Mouse (Mus musculus) spleen, postnatal 4 days (tissue): ENCODE measurements around the gene Col12a1.
"Not testable (repeated sequence)": the region's sequence is repeated elsewhere in the genome, so short reads cannot be mapped to it uniquely, and the experiment has no call there.

ENCODE experiments used
- DNase-seq, 2 experiments: peaks; one replicate each; pipeline ENCODE4 v3.0.0; 2022; ENCODE audit warnings: low spot score in 2 of 2

The Col12a1 gene

DNA sequence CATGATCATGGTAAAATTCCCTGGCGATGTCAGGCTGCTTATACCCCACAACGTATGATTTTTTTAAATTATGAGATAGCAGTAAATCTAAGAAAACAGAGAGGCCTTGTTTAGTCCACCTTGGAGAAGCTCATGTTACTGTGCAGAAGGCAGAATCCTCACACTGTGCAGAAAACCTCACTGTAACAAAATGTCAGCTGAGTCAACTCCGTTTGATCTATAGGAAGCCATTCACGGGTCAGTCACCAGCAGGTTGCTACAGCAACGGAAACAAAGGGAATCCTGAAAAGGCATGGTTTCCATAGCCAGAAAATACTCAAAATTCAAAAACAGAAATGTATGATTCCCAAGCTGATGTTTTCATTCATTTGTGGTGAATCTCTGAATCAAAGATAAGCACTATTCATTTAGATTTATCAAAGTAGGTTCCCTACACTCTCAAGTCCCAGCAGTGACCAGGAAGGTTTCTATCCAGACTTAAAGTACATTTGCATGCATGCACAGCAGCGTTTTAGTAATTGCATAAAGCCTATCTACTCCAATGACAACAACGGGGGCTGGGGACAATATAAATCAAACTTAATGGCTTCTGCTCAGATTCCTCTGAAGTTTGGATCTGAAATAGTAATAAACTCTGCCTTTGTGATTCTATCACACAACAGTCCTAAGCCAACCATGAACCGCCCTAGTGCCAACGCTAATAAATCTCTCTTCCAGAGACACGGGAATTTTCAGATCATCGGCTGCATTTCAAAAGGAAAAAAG lies 28.7 kb downstream of the Col12a1 start:
- DNase-seq = no peak

DNA sequence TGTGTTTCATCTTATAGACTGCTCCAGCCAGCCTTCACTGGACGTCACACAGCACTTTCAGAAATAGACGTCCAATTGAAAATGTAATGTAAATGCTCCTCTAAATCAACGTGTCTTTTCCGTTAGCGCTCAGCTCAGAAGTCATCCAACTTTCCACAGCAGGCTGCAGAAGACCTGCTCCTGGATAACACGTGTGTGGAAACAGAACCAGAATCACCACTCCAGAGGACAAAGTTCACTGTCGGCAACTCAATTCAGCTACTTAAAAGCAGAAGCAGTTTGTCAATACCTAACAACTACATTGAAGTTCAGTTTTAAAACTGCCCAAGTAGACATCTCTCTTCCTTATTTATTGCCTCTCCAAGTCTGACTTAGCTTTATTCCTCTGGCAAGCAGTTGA lies 29.3 kb downstream of the Col12a1 start:
- no peak for DNase-seq

DNA sequence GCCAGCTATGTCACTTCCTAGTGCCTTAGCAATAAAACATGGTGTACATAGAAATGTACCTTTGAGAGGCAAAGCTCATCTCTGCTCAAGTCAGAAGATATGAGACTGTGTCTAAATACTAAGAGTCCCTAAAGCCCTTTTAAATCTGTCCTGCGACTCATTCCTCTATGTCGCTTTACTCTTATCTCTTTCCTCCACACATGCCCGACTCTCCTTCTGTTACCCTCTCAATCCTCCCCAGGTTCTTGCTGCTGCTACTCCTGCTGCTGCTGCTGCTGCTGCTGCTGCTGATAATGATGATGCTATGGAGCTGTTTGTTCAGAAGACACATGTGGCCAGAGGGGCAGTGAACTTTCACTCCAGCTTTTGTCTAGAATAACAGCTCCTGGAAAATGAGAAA lies 31.4 kb downstream of the Col12a1 start:
- DNase-seq = no peak

DNA sequence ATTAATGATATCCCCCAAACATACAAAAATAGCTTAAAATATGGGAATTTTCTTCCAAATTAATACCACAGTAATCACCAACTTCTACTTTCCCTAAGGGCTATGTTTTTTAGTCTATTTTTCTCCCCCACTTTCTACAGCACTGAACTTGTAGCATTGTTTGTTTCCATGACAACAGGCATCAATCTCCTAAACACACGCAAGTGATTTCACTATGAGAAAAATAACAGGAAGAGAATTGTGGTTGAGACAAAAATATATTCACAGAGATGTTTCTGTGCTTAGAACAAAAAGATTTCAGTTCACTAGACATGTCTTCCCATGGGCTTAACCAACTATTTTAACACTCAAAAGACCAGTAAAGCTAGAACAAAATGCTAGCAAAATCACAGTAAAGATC lies 32.6 kb downstream of the Col12a1 start:
- DNase-seq = no peak

DNA sequence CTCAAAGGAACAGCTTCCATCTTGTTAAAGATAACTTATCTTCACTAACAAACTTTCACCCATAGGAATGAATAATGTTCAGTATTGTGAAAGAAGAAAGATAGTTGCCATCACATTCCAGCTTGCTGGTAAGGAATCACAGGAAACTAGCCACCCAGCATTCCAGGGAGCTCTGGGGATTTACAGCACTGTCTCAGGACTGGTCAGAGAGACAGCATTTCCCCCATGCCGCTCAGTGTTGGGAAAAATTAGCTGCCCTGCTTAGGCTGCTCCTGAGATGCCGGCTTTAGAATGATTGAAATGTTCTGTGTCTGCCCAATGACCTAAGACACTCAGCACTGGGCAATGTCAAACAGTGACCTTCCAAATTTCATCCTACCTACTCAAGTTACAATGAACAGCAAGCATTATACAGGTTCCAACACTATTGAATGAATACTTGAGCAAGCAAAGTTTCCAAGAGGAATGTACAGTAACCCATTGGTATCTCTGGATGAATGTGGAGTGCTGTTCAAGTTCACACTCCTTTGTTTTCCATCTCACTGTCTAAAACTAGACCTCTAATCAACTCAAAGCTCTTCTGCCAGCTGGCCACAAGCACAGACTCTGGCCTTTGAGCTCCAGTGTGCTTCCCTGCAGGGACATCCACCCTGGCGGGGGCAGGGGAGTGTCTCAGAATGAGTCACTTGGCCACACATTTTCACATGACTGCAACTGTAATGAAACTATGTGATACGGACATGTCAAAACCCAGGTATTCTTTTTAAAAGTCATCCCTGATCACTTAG lies 38.0 kb downstream of the Col12a1 start:
- no peak for DNase-seq

DNA sequence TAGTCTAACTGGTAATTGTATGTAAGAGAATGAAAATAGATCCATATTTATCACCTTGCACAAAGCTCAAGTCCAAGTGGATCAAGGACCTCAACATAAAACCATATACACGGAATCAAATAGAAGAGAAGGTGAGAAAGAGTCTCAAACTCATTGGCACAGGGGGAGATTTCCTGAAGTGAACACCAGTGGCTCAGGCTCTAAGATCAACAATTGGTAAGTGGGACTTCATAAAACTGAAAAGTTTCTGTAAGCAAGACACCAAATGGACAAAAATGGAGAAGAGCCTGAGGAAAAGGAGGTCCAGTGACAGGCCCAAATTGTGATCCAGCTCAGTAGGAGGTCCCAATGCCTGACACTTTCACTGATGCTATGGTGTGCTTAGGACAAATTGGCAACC lies 49.8 kb downstream of the Col12a1 start:
- not testable (repeated sequence) for DNase-seq

GRCm38 (mm10) chr9:79653327-79654150 lies 65.1 kb downstream of the Col12a1 start:
- DNase-seq = no peak

DNA sequence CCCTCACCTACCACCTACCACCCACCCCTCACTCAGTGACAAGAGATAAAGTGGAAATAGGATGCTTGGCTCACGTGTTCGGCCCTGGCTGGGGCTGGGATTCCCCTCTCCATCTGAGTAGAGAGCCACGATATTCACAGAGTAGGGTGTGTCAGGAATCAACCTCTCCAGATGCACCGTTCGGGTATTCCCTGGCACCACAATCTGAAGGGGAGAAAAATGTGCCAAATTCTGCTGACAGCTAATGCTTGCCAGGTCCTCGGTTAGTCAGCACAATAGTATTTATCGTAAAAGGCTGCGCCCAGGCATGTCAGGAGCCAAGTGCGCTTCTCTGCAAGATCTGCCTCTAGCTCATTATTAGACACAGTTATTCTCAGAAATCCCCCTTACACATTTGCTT lies 70.0 kb downstream of the Col12a1 start:
- DNase-seq = no peak

DNA sequence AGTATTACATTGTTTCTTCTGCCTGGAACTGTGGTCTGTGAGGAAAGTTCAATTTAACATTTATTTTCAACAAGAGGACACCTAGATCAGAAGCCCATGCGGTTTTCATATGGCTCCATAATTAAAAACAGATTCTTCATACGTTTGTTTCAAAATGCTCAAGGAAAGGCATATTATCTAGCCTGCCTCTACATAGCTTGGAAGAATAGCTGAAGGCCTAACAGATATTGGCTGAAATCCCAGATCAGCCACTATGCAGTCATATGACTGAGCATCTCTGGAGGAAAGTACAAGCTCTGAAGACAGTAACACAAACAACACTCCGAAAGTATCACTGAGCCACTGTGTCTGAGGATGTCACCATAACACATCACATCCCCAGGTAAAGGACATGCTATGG lies 72.9 kb downstream of the Col12a1 start:
- DNase-seq = no peak

- no peak for DNase-seq
Observed at GRCm38 (mm10) chr9:79639430-79640090, 79.1 kb downstream of the Col12a1 start.

DNA sequence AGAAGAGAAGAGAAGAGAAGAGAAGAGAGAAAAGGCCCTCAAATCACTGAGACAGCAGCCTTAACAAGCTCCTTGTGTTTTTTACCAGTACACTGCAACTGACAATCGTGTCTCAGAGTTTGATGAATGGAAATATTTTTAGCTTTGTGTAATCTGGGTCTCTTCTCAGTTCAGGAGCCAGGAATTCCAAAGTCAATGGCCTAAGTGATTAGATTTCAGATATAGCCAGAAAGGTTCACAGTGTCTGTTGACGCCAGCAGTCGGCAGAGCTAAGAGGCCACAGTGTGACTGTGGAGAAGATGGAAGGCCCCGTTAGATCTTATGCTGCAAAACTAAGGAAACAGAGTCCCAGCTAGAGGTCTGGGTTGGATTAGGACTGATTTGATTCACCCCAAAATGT lies 80.8 kb downstream of the Col12a1 start:
- DNase-seq = no peak

- no peak for DNase-seq
Observed at GRCm38 (mm10) chr9:79634076-79634475, 84.6 kb downstream of the Col12a1 start.

DNA sequence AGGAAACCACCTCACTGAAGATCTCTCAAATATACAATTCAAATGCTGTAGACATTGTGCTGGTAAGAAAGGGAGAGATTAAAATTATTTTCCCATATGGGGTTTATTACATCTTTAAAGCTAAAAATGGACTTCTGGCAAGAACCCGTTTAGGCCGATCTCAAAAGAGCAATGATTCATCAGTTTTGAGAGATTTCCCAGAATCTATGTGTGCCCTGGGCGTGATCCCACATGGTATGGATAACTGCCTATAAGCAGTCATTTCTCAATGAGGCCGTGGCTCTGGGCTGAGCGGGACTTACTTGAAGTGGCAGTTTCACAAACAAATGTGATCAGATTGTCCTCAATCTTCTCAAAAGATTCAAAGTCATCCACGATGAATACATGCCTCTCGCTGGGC lies 87.4 kb downstream of the Col12a1 start:
- DNase-seq = no peak

GRCm38 (mm10) chr9:79618839-79619597 lies 99.6 kb downstream of the Col12a1 start:
- no peak for DNase-seq

GRCm38 (mm10) chr9:79617336-79617735 lies 101.3 kb downstream of the Col12a1 start:
- no peak for DNase-seq

DNA sequence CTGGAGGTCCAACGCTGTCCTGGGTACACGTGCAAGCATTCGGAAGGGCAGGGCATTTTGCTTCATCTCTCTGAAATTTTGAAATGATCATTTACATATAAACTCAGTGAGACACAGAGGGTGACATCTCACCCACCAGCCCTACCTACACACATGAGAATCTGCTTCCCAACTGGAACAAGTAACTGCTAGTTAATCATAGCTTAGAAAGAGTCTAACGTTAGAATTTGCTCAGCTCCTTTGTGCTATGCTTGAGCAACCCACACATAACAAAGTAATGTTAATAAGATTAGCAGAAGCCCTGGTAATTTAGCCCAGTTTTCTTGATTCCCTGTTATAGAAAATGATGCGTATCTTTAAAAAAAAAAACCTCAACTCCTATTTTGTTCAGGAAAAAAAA lies 102.6 kb downstream of the Col12a1 start:
- no peak for DNase-seq

- no peak for DNase-seq
Observed at GRCm38 (mm10) chr9:79610286-79610685, 108.3 kb downstream of the Col12a1 start.

DNA sequence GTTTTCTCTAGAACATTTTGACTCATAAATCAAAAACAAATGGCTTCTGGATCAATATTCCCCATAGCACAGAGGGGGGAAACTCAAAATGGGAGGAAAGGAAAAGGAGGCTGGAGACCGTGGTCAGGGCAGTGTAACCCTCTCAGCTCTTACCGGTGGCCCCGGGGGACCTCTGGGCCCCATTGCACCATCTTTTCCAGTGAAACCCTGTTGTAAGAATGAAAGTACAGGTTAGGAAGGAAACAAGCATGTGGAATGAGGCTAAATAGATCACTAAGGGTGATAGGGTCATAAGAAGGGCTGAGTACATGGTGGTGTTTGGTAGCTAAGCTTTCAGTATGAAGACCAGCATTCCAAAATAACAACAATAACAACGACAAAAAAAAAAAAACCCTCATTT lies 109.0 kb downstream of the Col12a1 start:
- DNase-seq = no peak

DNA sequence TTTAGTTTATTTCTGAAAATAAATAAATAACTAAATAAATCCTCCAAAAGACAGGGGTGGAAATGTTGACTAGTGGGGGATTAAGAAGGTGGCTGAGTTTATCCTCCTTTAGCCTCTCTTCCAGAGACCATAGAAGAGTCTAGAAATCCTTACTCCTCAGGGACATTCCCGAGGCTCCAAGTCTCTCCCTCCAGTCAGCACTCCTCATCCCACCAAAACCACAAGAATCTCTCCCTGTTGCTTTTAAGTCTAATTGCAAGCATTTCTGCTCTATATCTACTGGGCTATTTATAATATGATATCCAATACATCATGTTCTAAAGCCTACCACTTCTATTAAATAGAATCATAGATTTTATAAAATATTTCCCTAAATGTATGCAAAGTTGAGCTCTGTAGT lies 109.8 kb downstream of the Col12a1 start:
- DNase-seq = no peak

GRCm38 (mm10) chr9:79608062-79608531 lies 110.5 kb downstream of the Col12a1 start:
- no peak for DNase-seq

- DNase-seq = no peak
Observed at GRCm38 (mm10) chr9:79606122-79606521, 112.5 kb downstream of the Col12a1 start.
